ENCODE assay signal across 9 mouse cellular contexts in the genomic region with DNA sequence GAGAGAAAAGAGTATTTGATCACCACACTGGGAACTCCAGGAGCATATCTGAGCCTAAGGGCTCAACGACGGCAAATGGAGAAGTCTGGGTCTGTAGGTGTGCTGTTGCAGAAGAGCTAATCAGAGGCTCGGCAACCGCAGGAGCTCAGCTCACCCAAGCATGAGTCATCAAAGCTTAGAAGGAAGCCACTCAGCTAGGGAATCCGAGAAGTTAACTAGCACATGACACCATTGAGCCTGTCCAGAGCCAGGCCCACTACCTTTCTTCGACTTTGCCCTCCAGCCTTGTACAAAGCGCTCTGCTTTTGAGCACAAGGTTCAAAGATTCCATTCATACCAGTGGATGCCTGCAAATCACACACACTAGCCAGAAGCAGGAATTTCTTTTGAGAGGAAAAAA. TPM values are rescaled to one million over a fixed set of nuclear protein-coding genes. Genes with fewer than 3 reads are reported as not detected.
DNase-seq lines count a peak whose midpoint lies in the region; TF ChIP-seq lines count a peak whose summit lies in the region.
"Had no signal": no experiment of that assay in that cellular context is flagged by ENCODE, and none has a peak within 500 bp of the region (broad histone marks: within the 10 kb centered on the region; RNA-seq: fewer than 3 reads in every experiment).

No protein-coding gene starts in this region.

- H3K4me1 ChIP-seq in kidney, adult 2 months (ENCODE audit: control insufficient read depth, insufficient read depth, low read length) = peaks cover 31% of the 10 kb centered on the region
- H3K4me1 ChIP-seq: hindbrain, embryonic 15.5 days had no signal

- no peak for TF ChIP-seq POLR2A in kidney, adult 2 months (IDR thresholded peaks at IDR 0.05; ENCODE audit: low read depth, low read length)

- peak; percentile 18 to 61 for DNase-seq in spleen, postnatal 4 days (ENCODE audit: low spot score in 2 of 2)
- no peak for DNase-seq in spleen, adult 18-20 months
- peak; percentile 44 for DNase-seq in embryo, embryonic 9.5 days (ENCODE audit: extremely low spot score)
- DNase-seq in kidney, adult 2 months = peak; percentile 95
- DNase-seq in lung, postnatal 36 days = peak; percentile 67
- peak; percentile 29 for DNase-seq in thymus, postnatal 25 days
- no peak for DNase-seq in urinary bladder, postnatal 25 days (ENCODE audit: low spot score)
- DNase-seq in cerebellum, postnatal 4 days (ENCODE audit: low spot score in 2 of 2) = no peak

- H3K36me3 ChIP-seq in kidney, adult 2 months (ENCODE audit: control insufficient read depth, insufficient read depth, low read length) = no peaks in the 10 kb centered on the region
- H3K36me3 ChIP-seq: hindbrain, embryonic 15.5 days had no signal

- H3K4me3 ChIP-seq in kidney, adult 2 months (ENCODE audit: insufficient read depth, low read depth, low read length) = no peak overlapping the region
- H3K4me3 ChIP-seq: hindbrain, embryonic 15.5 days had no signal

- WGBS in kidney, adult 2 months = 14% methylated on average over 7 of the region's 7 CpGs

- H3K27me3 ChIP-seq in kidney, adult 2 months (replicated peaks; ENCODE audit: control insufficient read depth, insufficient read depth, low read length) = no peaks in the 10 kb centered on the region
- H3K27me3 ChIP-seq: hindbrain, embryonic 15.5 days had no signal

- no peak for TF ChIP-seq CTCF in kidney, adult 2 months (conservative IDR thresholded peaks at IDR 0.05; ENCODE audit: insufficient read depth, insufficient read length, low read depth, low read length)

- peak overlapping the region; percentile 30; the same call in 1 of the 2 replicates for H3K27ac ChIP-seq in kidney, adult 2 months (ENCODE audit: insufficient read depth, low read depth, low read length)
- H3K27ac ChIP-seq: hindbrain, embryonic 15.5 days had no signal

RNA-seq across cellular contexts. Expression of a gene that starts 30.9 kb away (rescaled TPM):
- 28.6 and 33.1 TPM in 2 replicates for polyA plus RNA-seq in kidney, adult 2 months (2012; rRNA removed)

Comparison
In these comparisons a context has a peak if more than half of its experiments do, and no peak if none do; other contexts are left out.
1. DNase-seq: peak in spleen, postnatal 4 days (2 of 2), embryo, embryonic 9.5 days (single experiment), kidney, adult 2 months (single experiment), lung, postnatal 36 days (single experiment) and thymus, postnatal 25 days (single experiment); none in spleen, adult 18-20 months (0 of 2), urinary bladder, postnatal 25 days (single experiment) and cerebellum, postnatal 4 days (0 of 2).